Mouse (Mus musculus) kidney, adult 2 months (tissue): ENCODE data around the gene Chkb. TPM values are rescaled to one million over a fixed set of nuclear protein-coding genes. Genes with fewer than 3 reads are reported as not detected.
A peak's percentile ranks its signal among the peaks of the same experiment; 100 is the strongest.

Experiments
- DNase-seq: peaks from one replicate; pipeline ENCODE4 v3.0.0; 2021
- H3K27ac ChIP-seq: fragments of 200-500 bp; 2 replicates; pipeline ENCODE4 v1.5.1; 2012; ENCODE audit warnings: low read depth, low read length, control low read depth, inconsistent platforms; ENCODE audit not compliant: insufficient read depth
- H3K27me3 ChIP-seq: fragments of 200-500 bp; replicated peaks from 2 replicates; pipeline ENCODE4 v1.6.1; 2012; ENCODE audit warnings: mild to moderate bottlenecking, moderate library complexity, low read length, inconsistent platforms; ENCODE audit not compliant: control insufficient read depth, insufficient read depth
- H3K36me3 ChIP-seq: fragments of 200-500 bp; 2 replicates; pipeline ENCODE4 v1.6.1; 2012; ENCODE audit warnings: mild to moderate bottlenecking, moderate library complexity, low read length, inconsistent platforms; ENCODE audit not compliant: control insufficient read depth, insufficient read depth
- H3K4me1 ChIP-seq: fragments of 200-500 bp; 2 replicates; pipeline ENCODE4 v1.6.1; 2011; ENCODE audit warnings: low read length; ENCODE audit not compliant: control insufficient read depth, insufficient read depth
- H3K4me3 ChIP-seq: fragments of 200-500 bp; 2 replicates; pipeline ENCODE4 v1.5.1; 2011; ENCODE audit warnings: mild to moderate bottlenecking, low read depth, low read length, control low read depth; ENCODE audit not compliant: insufficient read depth
- CTCF ChIP-seq: fragments of 200-500 bp; conservative IDR thresholded peaks from 2 replicates; pipeline ENCODE4 v1.5.1; 2011; ENCODE audit warnings: low read depth, mild to moderate bottlenecking, control low read depth, low read length, moderate library complexity, mixed read lengths; ENCODE audit not compliant: insufficient read depth, insufficient read length
- POLR2A ChIP-seq: fragments of 200-500 bp; IDR thresholded peaks from one replicate; pipeline ENCODE4 v1.6.1; 2011; ENCODE audit warnings: low read depth, low read length, control low read depth
- WGBS: fragments of 180-500 bp; shearing (Covaris S2); methylation state at CpG from one replicate; pipeline ENCODE4 v1.1.7; 2018; 5-methylcytosine and 5-hydroxymethylcytosine counted together
- polyA plus RNA-seq: library from polyadenylated mRNA; depleted of rRNA; stranded (reverse); fragments of >200 nt; gene quantifications from 2 replicates; pipeline ENCODE4 v1.2.3, GENCODE M21; 2012

Chkb gene
- polyA plus RNA-seq, 1 experiment, result 62.6 TPM

DNA sequence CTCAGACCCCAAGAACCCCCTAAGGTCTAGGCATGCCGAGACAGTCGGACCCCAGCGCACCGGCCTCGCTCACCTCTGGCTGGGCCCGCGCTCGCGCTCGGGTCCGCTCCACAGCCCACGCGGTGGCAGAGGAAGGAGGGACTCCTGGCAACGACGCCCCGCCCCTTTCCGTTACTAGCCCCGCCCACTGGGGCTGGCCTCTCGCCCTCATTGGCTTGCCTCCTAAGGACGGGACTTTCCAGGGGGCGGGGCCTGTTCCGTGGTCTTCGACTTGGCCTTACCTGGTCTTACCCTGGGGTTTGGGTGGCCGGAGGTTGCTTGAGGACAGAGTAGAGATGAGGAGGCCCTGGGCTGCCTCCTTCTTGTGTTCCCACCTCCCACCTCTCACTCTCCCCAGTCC, 19.6 kb downstream of the Chkb start, which contains the start of gene Syce3:
Gene Syce3 (minus strand): TSS at position 386 of the 400 bp plus-strand sequence.
- no peaks in the 10 kb centered on the region for H3K36me3 ChIP-seq
- no peak for DNase-seq
- H3K4me3 ChIP-seq, result no peak within 1 kb of the TSS
- WGBS, result 87% methylated on average over 24 of the region's 24 CpGs
- no peak within 1 kb of the TSS for H3K27ac ChIP-seq
- no peaks in the 10 kb centered on the region for H3K4me1 ChIP-seq
- TF ChIP-seq POLR2A, result no peak
- TF ChIP-seq CTCF, result no peak
- H3K27me3 ChIP-seq, result no peaks in the 10 kb centered on the region; the same call in 1 of the 2 replicates

GRCm38 (mm10) chr15:89406691-89407090, 23.0 kb downstream of the Chkb start:
- DNase-seq, result no peak
- no peak overlapping the region for H3K27ac ChIP-seq
- H3K27me3 ChIP-seq, result no peaks in the 10 kb centered on the region; the same call in 1 of the 2 replicates
- TF ChIP-seq CTCF, result no peak
- no peak for TF ChIP-seq POLR2A
- H3K4me1 ChIP-seq, result no peaks in the 10 kb centered on the region
- no peaks in the 10 kb centered on the region for H3K36me3 ChIP-seq
- H3K4me3 ChIP-seq, result no peak overlapping the region

DNA sequence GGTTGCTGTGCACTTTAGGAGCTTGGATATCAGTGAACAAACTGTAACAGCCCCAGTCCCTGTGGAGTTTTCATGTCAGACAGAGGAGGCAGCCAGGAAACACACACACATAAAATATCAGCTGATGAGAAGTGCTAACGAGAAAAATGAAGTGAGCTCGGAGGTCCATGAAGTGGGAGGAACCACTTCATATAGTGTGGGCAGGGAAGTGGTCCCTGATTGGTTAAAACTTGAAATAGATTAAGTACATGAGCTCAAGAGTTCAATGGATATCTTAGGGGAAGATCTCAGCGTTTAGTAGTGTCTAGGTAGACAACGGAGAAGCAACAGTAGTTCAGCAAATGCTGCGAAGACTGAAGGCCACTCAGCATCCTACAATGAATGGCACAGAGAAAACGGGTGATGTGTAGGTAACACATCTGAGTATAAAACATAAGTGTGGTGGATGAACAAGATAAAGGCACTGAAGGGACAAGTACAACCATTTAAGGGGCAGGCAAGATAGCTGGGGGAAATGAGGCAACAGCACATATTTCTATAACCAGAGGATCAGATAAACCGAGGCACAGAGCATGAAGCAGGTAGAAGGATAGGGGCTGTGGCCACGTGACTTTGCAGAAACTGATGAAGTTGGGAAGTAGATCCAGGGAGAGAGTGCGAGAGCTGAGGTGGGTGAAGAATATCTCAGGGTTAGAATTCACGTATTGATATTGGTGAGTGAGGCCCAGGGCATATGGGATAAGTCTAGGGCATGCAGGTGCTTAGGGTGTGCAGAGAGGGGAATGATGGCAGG, 24.7 kb downstream of the Chkb start:
- WGBS, result 77% methylated on average over 10 of the region's 10 CpGs
- no peaks in the 10 kb centered on the region; the same call in 1 of the 2 replicates for H3K27me3 ChIP-seq
- TF ChIP-seq CTCF, result no peak
- no peak for TF ChIP-seq POLR2A
- no peak for DNase-seq
- no peaks in the 10 kb centered on the region for H3K36me3 ChIP-seq
- no peak overlapping the region for H3K27ac ChIP-seq
- no peaks in the 10 kb centered on the region for H3K4me1 ChIP-seq
- H3K4me3 ChIP-seq, result no peak overlapping the region

DNA sequence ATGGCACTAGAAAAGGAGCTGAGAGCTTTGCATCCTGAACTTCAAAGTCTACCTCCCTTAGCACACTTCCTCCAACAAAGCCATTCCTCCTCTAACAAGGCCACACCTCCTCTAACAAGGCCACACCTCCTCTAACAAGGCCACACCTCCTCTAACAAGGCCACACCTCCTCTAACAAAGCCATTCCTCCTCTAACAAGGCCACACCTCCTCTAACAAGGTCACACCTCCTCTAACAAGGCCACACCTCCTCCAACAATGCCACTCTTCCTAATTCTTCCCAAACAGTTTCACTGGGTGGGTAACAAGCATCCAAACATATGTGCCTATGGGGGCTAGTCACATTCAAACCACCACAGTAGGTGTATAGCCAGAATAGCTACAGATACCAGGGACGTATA, 27.2 kb downstream of the Chkb start:
- H3K4me1 ChIP-seq, result no peaks in the 10 kb centered on the region
- DNase-seq, result no peak
- no peaks in the 10 kb centered on the region for H3K36me3 ChIP-seq
- TF ChIP-seq CTCF, result no peak
- H3K27me3 ChIP-seq, result no peaks in the 10 kb centered on the region; the same call in 1 of the 2 replicates
- no peak overlapping the region for H3K27ac ChIP-seq
- H3K4me3 ChIP-seq, result no peak overlapping the region
- 96% methylated on average over 1 of the region's 1 CpGs for WGBS

GRCm38 (mm10) chr15:89399716-89400115, 30.0 kb downstream of the Chkb start:
- Histone ChIP-seq H3K27me3 (no peaks in the 10 kb centered on the region), H3K4me1 (no peaks in the 10 kb centered on the region), H3K36me3 (no peaks in the 10 kb centered on the region), H3K27ac (no peak overlapping the region), H3K4me3 (no peak overlapping the region)
- no peak for TF ChIP-seq POLR2A
- no peak for TF ChIP-seq CTCF
- 69% methylated on average over 1 of the region's 1 CpGs for WGBS
- DNase-seq, result no peak

- 84% methylated on average over 2 of the region's 2 CpGs for WGBS
- Histone ChIP-seq H3K4me3 (no peak overlapping the region), H3K36me3 (no peaks in the 10 kb centered on the region), H3K27ac (no peak overlapping the region), H3K4me1 (no peaks in the 10 kb centered on the region), H3K27me3 (no peaks in the 10 kb centered on the region)
- DNase-seq, result no peak
- TF ChIP-seq CTCF, result no peak
- TF ChIP-seq POLR2A, result no peak
These were observed 31.6 kb downstream of the Chkb start for GRCm38 (mm10) chr15:89398146-89398545.

GRCm38 (mm10) chr15:89396883-89397282, 32.8 kb downstream of the Chkb start:
- no peaks in the 10 kb centered on the region for H3K36me3 ChIP-seq
- DNase-seq, result peak; percentile 78
- no peak for TF ChIP-seq CTCF
- no peak for TF ChIP-seq POLR2A
- H3K4me3 ChIP-seq, result no peak overlapping the region
- WGBS, result 60% methylated on average over 4 of the region's 4 CpGs
- no peaks in the 10 kb centered on the region for H3K27me3 ChIP-seq
- no peak overlapping the region for H3K27ac ChIP-seq
- H3K4me1 ChIP-seq, result no peaks in the 10 kb centered on the region
